Mouse (Mus musculus): Measurements from ENCODE around the gene P2ry4. TPM values are rescaled to one million over a fixed set of nuclear protein-coding genes. Genes with fewer than 3 reads are reported as not detected.
A peak's percentile ranks its signal among the peaks of the same experiment; 100 is the strongest.

P2ry4 gene
- not detected in 2 replicates for polyA plus RNA-seq (2016; fragmentation: Nextera tagmentation; extraction: Ambion mirVana)

GRCm38 (mm10) chrX:100594791-100595190, at the start of gene P2ry4:
Gene P2ry4 (minus strand): TSS chrX:100594869.
- no peaks in the 10 kb centered on the region for H3K4me1 ChIP-seq
- ATAC-seq (ENCODE audit: low FRiP score): no peak
- H3K27ac ChIP-seq: no peak within 1 kb of the TSS
- H3K9ac ChIP-seq: no peak within 1 kb of the TSS
- WGBS: 66% methylated on average over 4 of the region's 4 CpGs
- peaks cover 25% of the 10 kb centered on the region for H3K27me3 ChIP-seq
- no peak within 1 kb of the TSS for H3K4me3 ChIP-seq
- H3K9me3 ChIP-seq (replicated peaks): no peaks in the 10 kb centered on the region
- no peak within 1 kb of the TSS for H3K4me2 ChIP-seq (replicated peaks)
- no peaks in the 10 kb centered on the region for H3K36me3 ChIP-seq

- H3K4me1 ChIP-seq: no peaks in the 10 kb centered on the region
These were observed 43.8 kb upstream of the P2ry4 start for GRCm38 (mm10) chrX:100638477-100638876.

GRCm38 (mm10) chrX:100629076-100629475, 34.4 kb upstream of the P2ry4 start:
- ATAC-seq (ENCODE audit: low FRiP score): no peak
- 93% methylated on average over 2 of the region's 2 CpGs for WGBS
- no peaks in the 10 kb centered on the region for H3K9me3 ChIP-seq (replicated peaks)
- H3K36me3 ChIP-seq: no peaks in the 10 kb centered on the region
- H3K4me3 ChIP-seq: no peak overlapping the region
- no peak overlapping the region for H3K9ac ChIP-seq
- no peaks in the 10 kb centered on the region for H3K4me1 ChIP-seq
- no peaks in the 10 kb centered on the region for H3K27me3 ChIP-seq
- no peak overlapping the region for H3K27ac ChIP-seq
- no peak overlapping the region for H3K4me2 ChIP-seq (replicated peaks)

More at GRCm38 (mm10) chrX:100638477-100638876, 43.8 kb upstream of the P2ry4 start:
- Histone ChIP-seq H3K36me3 (0 out of 2 replicates have a peak, but pooled peaks cover 5% of the 10 kb centered on the region), H3K27me3 (no peaks in the 10 kb centered on the region), H3K27ac (no peak overlapping the region), H3K9ac (no peak overlapping the region), H3K9me3 (replicated peaks) (no peaks in the 10 kb centered on the region), H3K4me2 (replicated peaks) (no peak overlapping the region), H3K4me3 (no peak overlapping the region)
- 95% methylated on average over 8 of the region's 8 CpGs for WGBS
- ATAC-seq (ENCODE audit: low FRiP score): no peak

DNA sequence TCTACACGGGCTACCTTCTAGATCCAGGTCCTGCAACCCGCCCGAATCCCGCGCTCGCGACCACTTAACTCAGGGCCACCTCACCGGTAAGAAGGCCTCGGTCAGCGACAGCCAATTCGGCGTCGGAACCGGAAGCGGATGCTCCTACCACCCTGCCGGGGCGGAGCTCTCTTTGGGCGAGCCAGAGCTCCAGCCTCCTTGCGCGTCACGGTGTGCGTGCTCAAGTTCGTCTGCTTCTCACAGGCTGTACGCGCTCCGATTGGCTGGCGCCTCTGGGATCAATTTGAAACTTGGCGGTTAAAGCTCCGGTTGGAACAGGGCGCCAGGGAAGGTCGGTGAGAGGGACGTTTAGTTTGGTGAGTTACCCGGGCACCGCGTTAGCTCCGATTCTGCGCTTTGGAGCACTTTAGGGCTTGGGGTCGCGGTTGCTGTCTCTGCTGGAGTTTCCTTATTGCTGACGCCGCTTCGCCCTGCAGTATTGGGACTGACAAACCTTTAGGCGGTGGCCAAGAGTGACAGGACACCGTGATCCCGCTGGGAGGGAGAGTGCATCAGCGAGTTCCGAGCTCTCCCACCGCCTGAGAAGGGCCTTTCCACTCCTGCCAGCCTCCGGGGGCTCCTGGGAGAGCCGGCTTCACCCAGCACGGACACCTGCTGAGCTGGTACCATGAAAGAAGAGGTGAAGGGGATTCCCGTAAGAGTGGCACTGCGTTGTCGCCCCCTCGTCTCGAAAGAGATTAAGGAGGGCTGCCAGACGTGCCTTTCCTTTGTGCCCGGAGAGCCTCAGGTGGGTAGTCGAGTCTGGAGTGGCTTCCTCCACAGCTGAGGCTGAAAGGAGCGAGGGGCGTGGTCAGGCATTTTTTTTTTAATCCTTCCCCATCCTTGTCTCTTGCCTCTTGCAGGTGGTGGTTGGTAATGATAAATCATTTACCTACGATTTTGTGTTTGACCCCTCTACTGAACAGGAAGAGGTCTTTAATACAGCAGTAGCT, 31.4 kb upstream of the P2ry4 start, which contains the start of gene Pdzd11:
Gene Pdzd11, minus strand, starts transcription at position 767 of the 992 bp plus-strand sequence.
- Histone ChIP-seq H3K4me3 (peak within 1 kb of the TSS; percentile 49), H3K9ac (peak within 1 kb of the TSS; percentile 62), H3K27me3 (no peaks in the 10 kb centered on the region), H3K9me3 (replicated peaks) (no peaks in the 10 kb centered on the region), H3K4me2 (replicated peaks) (peak within 1 kb of the TSS; percentile 66), H3K4me1 (no peaks in the 10 kb centered on the region), H3K36me3 (peaks cover 3% of the 10 kb centered on the region; the same call in 1 of the 2 replicates), H3K27ac (no peak within 1 kb of the TSS)
- peak; percentile 100 for ATAC-seq (ENCODE audit: low FRiP score)
- 22% methylated on average over 62 of the region's 62 CpGs for WGBS

- Histone ChIP-seq H3K9ac (peak within 1 kb of the TSS; percentile 62), H3K4me3 (peak within 1 kb of the TSS; percentile 49), H3K27ac (no peak within 1 kb of the TSS), H3K27me3 (no peaks in the 10 kb centered on the region), H3K4me2 (replicated peaks) (peak within 1 kb of the TSS; percentile 66), H3K9me3 (replicated peaks) (no peaks in the 10 kb centered on the region), H3K36me3 (peaks cover 3% of the 10 kb centered on the region; the same call in 1 of the 2 replicates), H3K4me1 (no peaks in the 10 kb centered on the region)
- no peak for ATAC-seq (ENCODE audit: low FRiP score)
- 17% methylated on average over 3 of the region's 3 CpGs for WGBS
These were observed 30.8 kb upstream of the P2ry4 start, which contains the start of gene Kif4 for GRCm38 (mm10) chrX:100625546-100625801. Gene Kif4 (plus strand): TSS chrX:100625737.

GRCm38 (mm10) chrX:100625146-100625545, 30.5 kb upstream of the P2ry4 start:
- Histone ChIP-seq H3K9ac (peak overlapping the region; percentile 55), H3K4me1 (no peaks in the 10 kb centered on the region), H3K27ac (no peak overlapping the region), H3K9me3 (replicated peaks) (no peaks in the 10 kb centered on the region), H3K27me3 (no peaks in the 10 kb centered on the region), H3K4me2 (replicated peaks) (peak overlapping the region; percentile 66), H3K4me3 (peak overlapping the region; percentile 49), H3K36me3 (peaks cover 3% of the 10 kb centered on the region; the same call in 1 of the 2 replicates)
- WGBS: 48% methylated on average over 7 of the region's 7 CpGs
- ATAC-seq (ENCODE audit: low FRiP score): peak; percentile 23; the same call in 1 of the 2 replicates

DNA sequence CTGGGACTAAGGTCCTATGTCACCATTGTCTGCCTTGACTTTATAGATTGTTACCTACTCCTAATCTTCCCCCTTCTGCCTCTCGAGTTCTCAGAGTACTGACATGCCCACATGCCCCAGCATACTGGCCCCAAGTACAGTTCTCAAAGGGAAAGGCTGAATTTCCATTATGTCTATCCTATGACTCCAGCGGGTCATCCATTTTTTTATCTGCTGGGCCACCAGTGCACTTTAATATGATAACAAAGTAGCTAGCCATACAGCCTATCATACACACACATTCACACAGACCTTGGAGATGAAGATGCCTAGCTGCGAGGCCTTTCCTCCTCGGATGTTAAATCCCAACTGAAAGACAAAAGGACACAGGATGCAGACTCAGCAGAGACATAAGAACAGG, 29.6 kb upstream of the P2ry4 start:
- Histone ChIP-seq H3K4me1 (no peaks in the 10 kb centered on the region), H3K27ac (no peak overlapping the region), H3K36me3 (peaks cover 3% of the 10 kb centered on the region; the same call in 1 of the 2 replicates), H3K27me3 (no peaks in the 10 kb centered on the region), H3K4me3 (no peak overlapping the region), H3K9ac (no peak overlapping the region), H3K4me2 (replicated peaks) (no peak overlapping the region), H3K9me3 (replicated peaks) (no peaks in the 10 kb centered on the region)
- ATAC-seq (ENCODE audit: low FRiP score): no peak
- 83% methylated on average over 4 of the region's 4 CpGs for WGBS

- H3K9me3 ChIP-seq (replicated peaks): no peaks in the 10 kb centered on the region
These were observed 26.7 kb upstream of the P2ry4 start for GRCm38 (mm10) chrX:100621366-100621765.

GRCm38 (mm10) chrX:100618488-100618887, 23.8 kb upstream of the P2ry4 start:
- Histone ChIP-seq H3K4me1 (no peaks in the 10 kb centered on the region), H3K4me2 (replicated peaks) (no peak overlapping the region), H3K27me3 (peaks cover 19% of the 10 kb centered on the region), H3K9me3 (replicated peaks) (no peaks in the 10 kb centered on the region), H3K27ac (no peak overlapping the region), H3K36me3 (peaks cover 3% of the 10 kb centered on the region; the same call in 1 of the 2 replicates), H3K9ac (no peak overlapping the region), H3K4me3 (no peak overlapping the region)
- ATAC-seq (ENCODE audit: low FRiP score): no peak
- 68% methylated on average over 3 of the region's 3 CpGs for WGBS

More at GRCm38 (mm10) chrX:100621366-100621765, 26.7 kb upstream of the P2ry4 start:
- H3K27ac ChIP-seq: no peak overlapping the region
- ATAC-seq (ENCODE audit: low FRiP score): no peak
- no peak overlapping the region for H3K9ac ChIP-seq
- 71% methylated on average over 2 of the region's 2 CpGs for WGBS
- peaks cover 3% of the 10 kb centered on the region; the same call in 1 of the 2 replicates for H3K36me3 ChIP-seq
- no peak overlapping the region for H3K4me2 ChIP-seq (replicated peaks)
- H3K4me3 ChIP-seq: no peak overlapping the region
- no peaks in the 10 kb centered on the region for H3K4me1 ChIP-seq
- H3K27me3 ChIP-seq: peaks cover 19% of the 10 kb centered on the region

DNA sequence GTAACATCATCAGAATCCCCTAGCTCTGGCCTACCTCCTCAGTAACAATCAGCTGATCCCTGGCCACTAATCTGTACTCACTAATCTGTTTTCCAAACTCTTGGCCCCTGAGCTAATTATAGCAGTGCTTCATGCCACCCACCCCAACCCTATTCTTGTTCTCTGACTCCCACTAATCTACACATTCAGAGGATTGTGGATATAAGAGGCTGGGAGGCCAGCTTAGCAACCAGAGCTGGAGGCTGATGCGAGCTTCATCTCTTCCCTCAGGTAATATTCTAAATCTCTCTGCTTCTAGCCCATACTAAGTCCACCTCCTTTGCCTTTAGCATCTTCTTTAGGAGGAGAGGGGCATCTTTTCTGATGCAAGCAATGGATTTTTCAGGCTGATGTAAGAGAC, 10.6 kb upstream of the P2ry4 start, which contains the start of gene Arr3:
Gene Arr3, plus strand, starts transcription at position 184 of the 400 bp plus-strand sequence.
- Histone ChIP-seq H3K27ac (no peak within 1 kb of the TSS), H3K4me1 (no peaks in the 10 kb centered on the region), H3K9ac (no peak within 1 kb of the TSS), H3K36me3 (no peaks in the 10 kb centered on the region), H3K9me3 (replicated peaks) (no peaks in the 10 kb centered on the region), H3K4me3 (no peak within 1 kb of the TSS), H3K27me3 (peaks cover 10% of the 10 kb centered on the region), H3K4me2 (replicated peaks) (no peak within 1 kb of the TSS)
- WGBS: 68% methylated on average over 1 of the region's 1 CpGs
- no peak for ATAC-seq (ENCODE audit: low FRiP score)

DNA sequence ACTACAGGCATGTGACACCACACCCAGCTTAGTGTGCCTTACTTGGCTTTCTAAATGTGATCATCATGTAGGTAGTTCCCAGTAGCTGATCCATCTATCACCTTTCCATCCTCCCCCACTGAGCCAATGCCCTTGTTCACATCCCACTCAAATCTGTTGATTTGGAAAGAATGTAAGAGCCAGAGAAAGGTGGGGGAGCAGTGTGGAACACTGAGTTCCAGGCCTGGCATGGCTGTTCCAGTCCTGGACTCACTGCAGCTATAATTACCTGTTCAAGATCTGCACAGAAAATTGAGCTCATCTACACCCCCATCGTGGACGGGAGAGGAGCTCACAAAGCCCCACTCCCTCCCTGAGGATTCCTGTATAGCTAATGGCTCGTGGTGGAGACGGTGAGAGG, 5.1 kb upstream of the P2ry4 start:
- Histone ChIP-seq H3K9ac (no peak overlapping the region), H3K27me3 (peaks cover 11% of the 10 kb centered on the region), H3K36me3 (no peaks in the 10 kb centered on the region), H3K9me3 (replicated peaks) (no peaks in the 10 kb centered on the region), H3K4me1 (no peaks in the 10 kb centered on the region), H3K27ac (no peak overlapping the region), H3K4me3 (no peak overlapping the region), H3K4me2 (replicated peaks) (no peak overlapping the region)
- ATAC-seq (ENCODE audit: low FRiP score): no peak
- WGBS: 69% methylated on average over 4 of the region's 4 CpGs

DNA sequence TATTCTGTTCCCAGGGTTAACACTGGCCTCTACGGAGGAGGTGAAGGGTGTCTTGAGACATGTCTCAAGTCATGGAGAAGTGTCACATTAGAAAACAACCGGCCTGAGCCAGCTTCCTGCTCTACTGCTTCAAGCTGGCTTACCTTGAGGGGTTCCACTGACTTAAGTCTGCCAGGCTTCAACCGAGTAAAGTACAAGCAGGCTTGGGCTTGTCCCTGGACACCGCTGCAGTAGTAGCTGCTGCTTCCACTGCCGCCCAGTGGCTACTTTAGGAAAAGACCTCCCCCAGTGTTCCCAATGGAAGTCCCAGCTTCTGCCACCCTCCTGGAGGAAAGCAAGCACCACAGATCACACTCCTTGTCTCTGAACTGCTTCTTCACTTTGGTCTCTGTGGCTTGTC, 2.8 kb upstream of the P2ry4 start:
- no peaks in the 10 kb centered on the region for H3K4me1 ChIP-seq
- no peak for ATAC-seq (ENCODE audit: low FRiP score)
- H3K9me3 ChIP-seq (replicated peaks): no peaks in the 10 kb centered on the region
- H3K9ac ChIP-seq: no peak overlapping the region
- no peak overlapping the region for H3K27ac ChIP-seq
- H3K36me3 ChIP-seq: no peaks in the 10 kb centered on the region
- no peak overlapping the region for H3K4me2 ChIP-seq (replicated peaks)
- H3K27me3 ChIP-seq: peaks cover 21% of the 10 kb centered on the region
- H3K4me3 ChIP-seq: no peak overlapping the region
- 26% methylated on average over 5 of the region's 5 CpGs for WGBS
